Mouse (Mus musculus): ENCODE results near the gene Arhgef7.

Arhgef7 gene

DNA sequence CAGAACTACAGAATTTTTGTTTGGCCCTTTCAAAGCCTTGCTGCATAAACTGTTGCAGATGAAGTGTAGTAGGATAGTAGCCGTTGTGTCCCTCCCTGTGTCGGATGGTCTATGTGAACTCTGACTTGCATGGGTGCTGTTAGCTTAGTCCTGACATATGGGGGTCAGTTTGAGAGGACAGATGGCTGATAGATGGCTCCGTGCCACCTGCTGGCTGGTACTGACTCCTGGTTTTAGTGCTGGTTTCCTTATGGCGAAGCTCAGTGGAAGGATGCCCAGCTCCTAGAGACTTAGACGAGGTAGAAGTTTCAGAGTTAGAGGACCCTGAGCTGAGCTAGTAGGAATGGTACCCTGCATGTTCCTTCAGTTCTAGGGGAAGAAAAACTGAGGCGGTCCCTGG lies 42.5 kb downstream of the Arhgef7 start:
- DNase-seq: no peak

DNA sequence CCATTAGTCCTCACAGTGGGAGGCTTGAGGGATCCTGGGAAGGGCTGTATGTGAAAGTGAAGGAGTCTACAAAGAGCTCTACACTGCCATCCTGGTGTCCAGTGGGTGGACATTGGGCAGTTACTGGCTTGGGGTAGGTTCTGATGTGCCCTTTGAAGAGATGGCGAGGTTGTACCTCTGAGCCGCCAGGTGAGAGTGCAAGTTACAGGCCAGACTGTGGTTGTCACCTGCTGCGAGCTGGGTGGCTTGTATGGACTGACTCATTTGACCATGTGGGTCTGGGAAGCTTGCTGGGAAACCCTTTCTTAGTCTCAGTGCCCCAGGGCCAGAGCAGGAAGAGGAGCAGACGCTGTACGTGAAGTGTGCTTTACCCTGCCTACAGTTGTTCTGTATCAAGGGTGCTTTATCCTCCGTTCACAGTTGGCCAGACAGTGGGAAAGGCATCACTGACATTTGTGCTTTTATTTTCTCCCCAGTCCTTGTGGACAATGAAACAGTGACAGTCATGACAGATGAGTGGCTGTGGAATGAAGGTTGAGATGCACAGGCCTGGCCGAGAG lies 43.1 kb downstream of the Arhgef7 start:
- no peak for DNase-seq

DNA sequence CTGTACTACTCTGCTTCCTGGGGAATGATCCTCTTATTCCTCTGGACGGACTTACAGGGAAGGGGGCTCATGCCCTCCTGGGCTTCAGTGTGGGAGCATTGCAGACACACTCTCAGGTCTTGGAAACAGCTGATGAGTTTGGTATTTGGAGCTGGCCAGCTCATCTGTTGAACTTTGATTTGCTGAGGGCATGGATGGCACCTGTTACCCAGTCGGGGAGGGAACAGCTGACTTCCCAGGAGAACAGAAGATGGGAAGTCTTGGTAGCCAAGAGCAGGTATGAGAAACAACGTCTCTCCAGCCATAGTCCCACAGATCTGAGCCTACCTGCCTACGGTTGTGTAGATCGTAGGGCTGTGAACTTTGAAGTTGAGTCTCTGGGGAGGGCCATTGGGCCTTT lies 44.1 kb downstream of the Arhgef7 start:
- no peak for DNase-seq

DNA sequence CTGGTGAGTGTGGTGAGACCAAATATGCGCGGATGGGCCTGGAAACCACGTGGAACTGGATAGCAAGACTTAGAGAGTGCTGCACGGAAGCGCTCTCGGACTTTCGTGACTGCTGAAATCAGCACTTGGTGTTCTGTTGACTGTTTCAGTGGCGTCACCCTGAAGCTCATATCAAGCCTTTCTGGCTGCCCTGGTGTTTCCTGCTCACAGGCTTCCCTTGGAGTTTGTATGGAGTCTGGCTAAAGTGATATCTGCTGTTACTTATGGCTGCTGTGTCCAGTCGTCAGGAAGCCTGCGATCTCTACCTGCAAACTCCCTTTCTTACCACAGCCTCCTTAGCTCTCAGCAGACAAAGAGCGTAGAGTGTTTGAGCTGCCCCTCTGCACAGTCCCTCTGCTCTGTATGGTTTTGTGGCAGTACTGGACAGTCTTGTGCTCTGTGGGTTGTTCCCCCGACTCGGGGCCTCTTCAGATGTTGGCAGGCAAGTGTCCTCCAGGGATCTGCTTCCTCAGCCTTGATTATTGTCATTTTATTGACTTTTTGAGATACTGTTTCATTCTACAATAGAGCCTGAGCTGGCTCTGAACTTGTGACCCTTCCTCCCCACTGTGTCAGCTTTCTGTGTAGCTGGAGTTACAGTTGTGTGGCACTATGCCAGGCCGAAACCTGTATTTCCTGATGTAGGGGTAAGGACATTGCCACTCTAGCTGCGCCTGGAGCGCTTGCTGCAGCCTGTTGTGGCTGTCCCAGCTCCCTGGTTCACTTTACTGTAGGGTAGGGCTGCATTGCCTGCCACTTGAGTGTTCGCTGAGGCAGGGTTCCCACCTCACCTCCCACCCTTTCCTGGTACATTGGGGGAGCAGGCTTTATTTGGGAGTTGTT lies 46.9 kb downstream of the Arhgef7 start:
- DNase-seq: no peak

DNA sequence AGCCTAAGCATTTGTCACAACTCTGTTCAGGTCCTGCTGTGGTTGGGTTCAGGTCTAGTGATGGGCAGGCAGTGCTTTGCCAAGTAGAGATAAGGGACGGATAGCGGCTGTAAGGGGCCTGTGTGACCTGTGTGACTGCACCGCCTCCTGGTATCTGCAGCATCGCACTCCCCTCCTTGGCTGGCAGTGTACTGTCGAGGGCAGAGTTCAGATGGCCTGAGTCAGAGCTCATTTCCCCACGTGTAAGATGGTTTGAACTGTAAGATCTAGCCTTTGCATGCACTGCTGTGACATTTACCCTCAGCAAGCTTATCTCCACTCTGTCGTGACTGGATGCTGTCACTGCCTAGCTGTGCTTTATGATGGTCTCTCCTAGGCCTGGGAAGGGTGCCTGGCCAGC lies 48.4 kb downstream of the Arhgef7 start:
- no peak for DNase-seq

DNA sequence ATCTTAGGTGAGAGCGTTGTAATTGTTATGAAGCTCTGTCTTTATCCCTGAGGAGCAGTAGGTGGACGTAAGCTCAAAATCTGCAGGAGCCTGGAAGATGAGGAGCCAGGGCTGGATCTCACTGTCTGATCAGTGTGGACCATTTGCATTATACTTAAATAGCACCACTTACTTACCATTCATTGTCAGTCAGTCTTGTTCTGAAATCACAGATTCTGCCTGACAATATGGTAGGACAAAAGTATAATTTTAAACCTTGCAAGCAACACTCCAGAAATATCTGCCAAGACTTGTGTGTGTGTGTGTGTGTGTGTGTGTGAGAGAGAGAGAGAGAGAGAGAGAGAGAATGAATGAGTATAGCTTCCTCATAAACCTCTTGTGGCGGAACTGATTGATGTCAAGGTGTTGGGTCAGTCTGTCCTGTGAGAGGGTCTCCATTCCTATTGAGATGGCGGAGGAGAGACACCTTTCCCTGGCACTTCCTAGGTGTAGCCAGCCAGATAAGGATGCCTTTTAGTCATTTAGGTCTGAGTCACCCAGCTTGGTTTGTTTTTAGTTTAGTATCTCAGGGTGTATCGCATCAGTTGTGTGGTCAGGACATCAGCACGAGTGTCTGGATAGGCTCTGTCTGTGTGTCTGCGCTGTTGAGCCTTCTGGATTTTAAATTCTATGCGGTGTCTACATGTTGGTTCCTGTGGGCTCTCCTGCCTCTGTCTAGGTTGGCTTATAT lies 49.1 kb downstream of the Arhgef7 start:
- no peak for DNase-seq

DNA sequence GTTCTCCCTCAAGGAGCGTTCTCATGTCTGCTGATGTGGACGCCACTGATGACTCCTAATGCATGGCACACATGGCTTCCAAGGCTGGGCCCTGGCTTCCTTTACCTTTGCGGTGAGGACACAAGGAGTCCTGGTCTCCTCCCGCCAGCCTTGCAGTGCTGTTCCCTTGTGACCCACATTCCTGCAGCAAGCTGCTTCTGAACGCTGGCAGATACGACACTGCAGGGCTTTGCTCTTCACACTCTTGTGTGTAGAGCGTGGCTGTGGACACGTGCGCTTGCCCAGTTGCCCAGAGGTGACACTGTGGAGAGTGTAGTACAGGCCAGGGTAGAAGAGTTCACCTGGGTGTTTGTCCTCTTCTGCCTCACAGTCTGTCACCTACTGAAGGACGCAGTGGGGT lies 49.7 kb downstream of the Arhgef7 start:
- no peak for DNase-seq

DNA sequence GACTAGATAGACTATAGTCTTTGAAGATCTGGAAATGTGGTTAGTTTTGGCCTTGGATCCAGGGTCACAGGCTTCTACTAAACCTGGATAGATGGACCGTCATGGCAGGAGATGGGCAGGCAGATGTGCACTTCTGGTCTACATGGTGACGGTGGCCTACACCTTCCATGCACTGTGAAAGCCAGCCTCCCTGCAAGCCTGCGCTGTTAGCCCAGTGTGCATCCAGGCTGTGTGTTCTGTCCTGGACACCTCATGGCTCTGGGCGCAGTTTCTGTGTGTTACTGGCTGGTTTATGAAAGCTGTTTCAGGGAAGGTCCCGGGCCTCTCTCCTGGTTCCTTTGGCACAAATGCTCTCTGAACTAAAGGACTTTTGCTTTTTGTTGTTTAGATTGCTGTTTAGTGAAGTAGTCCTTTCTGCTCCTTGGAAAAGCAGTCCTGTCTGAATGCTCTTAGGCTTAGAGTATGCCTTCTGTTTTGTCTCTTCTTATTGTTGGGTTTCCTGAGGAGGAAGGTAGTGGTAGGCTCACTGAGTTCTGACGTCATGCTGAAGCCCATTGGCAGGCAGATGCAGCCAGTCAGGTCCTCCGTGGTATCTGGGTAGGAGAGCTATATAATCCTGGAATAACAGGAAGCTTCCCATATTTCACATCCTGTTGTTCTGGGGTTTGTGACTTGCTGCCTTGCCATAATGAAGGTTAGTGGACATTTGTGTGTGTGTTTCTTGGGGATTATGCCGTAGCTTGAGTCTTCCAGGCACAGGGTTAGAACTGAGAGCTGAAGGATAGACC lies 51.3 kb downstream of the Arhgef7 start:
- DNase-seq: no peak

DNA sequence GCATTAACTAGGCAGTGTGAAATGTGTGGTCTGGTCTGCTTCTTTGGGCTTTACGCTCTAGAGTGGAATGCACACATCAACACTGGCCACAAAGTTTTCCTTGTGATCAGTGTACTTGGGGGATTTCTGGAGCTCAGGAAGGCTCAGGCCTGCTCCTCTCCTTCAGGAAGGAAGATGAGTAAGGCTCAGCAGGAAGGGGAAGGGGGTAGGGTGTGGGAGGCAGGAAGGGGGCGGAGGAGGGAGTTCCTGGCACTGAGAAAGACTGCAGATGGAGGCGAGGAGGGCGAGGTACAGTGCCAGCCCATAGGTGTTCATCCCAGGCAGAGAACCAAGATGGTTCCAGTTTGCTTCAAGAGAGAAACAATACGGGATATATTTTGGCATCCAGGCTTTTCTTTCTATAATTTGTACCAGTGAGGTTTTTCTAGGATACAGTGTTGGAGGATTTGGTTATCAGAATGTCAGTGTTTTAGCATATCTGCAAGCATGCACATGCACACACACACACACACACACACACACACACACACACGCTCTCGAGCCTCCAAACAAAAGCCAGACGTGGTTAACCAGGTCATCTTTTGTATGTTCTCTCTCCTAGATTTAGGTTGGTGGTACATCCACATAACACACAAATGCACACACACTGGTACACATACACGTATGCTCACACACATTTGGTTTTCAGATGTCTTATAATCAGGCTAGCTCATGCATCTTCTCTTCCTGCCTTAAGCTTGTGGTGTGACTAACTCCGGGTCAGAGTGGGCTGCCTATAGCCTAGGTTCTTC lies 52.5 kb downstream of the Arhgef7 start:
- DNase-seq: no peak

DNA sequence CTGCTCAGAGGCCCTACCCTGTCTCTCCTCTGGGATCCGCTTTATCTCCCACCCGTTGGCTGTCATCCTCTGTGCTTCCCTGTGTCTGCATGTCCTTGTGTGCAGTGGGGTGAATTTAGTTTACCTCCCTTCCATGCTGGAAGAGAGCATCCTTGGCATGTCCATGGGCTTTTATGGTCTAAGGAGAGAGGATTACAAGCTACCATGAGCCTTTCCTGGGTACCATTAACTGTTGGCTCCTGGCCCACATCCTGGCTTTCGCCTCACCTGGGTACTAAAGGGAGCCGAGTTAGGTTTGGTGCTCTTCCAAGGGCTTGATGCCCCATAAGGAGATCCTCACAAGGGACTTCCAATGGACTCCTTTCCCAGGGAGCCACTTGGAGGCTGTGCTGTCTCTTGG lies 53.1 kb downstream of the Arhgef7 start:
- no peak for DNase-seq

DNA sequence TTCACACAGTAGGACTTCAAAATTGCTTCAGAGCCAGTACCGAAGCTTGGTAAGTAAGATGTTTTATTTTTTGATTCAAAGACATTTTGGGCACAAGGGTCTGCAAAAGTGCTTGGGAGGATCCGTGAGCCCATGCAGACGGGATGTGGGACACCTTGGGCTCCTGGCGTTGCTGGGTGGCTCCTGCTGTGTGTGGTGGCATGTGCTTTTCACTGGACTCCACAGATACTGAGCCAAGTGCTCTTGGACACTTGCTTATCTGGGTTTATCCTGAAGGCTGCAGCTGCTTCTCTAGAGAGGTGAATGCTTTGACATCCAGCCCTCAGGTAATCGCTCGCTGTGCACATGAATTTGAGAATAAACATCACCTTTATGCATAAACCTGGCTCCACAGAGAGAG lies 55.1 kb downstream of the Arhgef7 start:
- no peak for DNase-seq

DNA sequence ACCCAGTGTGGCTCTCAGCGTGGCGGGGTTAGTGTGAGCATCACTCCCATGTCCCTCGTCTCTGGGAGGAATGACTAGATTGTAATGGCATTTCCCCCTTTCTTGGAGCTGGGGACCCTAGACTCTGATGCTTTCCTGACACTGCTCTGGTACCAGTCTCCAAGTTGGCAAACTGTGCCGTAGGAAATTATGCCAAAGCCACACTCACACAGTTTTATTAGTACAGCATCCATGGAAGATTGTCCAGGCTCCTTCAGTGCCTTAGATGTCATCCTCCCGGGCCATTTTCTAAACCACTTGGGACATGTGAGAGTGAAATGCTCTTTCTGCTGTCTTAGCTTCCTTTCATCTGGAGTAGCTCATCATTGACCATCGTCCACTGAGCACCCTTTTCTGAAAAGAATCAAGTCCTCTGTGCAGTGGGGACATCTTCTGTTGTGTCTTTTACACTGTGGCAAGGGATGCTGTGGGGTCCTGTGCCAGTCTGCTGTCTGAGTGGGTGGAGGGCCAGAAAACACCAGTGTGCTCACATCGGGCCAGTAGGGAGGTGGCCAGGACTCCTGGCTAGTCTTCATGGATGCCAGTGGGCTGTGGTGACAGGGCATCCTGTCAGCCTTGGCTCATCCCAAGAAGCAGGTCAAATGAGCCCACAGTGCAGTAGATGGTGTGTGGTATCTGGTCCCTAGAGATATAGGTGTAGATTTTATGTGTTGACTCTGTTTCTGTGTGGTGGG lies 56.5 kb downstream of the Arhgef7 start:
- DNase-seq: no peak

DNA sequence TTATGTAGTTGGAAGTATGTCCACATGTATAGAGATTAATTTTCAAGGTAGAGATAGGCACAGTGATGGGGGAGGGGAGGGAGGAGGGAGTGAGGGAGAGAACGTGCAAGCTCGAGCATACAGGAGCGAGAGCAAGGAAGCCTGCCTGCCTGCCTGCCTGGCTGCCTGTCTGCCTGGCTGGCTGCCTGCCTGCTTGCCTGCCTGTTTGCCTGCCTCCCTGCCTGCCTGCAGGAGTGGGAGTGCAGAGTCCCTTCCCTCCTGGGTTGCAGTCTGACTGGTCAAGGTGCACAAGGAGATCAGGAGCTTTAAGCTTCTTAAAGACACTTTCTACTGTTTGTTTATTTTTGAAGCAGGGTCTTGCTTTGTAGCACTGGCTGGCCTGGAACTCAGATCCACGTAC lies 57.6 kb downstream of the Arhgef7 start:
- no peak for DNase-seq

DNA sequence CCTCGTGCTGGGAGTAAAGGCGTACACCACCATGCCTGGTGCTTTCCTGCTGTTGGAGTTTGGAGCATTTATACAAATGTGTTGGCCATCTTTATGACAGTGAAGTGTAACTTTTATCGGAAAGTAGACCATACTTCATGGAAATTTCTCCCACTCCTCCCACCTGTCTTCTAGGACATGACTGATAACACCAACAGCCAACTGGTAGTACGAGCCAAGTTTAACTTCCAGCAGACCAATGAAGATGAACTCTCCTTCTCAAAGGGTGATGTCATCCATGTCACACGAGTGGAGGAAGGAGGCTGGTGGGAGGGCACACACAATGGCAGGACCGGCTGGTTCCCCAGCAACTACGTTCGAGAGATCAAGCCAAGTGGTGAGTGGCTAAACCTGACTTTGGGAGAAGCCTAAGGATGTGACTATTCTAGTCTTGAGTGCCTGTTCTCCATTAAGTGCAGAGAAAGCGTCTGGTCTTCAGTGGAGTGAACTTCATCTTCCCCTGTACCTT lies 58.1 kb downstream of the Arhgef7 start:
- DNase-seq: no peak

DNA sequence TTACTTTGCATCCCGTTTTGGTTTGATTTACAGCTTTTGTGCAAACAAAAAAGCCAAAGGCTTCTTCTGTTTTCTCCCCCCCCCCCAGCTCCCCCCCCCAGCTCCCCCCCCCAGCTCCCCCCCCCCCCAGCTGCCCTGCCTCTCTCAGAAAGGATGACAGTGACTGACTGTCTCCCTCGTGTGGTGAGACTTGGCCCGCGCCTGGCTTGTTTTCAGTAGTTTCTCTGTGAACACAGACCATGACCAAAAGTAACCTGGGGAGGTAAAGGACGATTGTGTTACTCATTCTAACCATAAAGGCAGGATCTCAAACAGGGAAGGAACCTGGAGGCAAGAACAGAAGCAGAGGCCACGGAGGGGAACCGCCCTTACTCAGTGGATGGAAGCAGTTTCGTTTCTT lies 60.7 kb downstream of the Arhgef7 start:
- peak; percentile 57 for DNase-seq

DNA sequence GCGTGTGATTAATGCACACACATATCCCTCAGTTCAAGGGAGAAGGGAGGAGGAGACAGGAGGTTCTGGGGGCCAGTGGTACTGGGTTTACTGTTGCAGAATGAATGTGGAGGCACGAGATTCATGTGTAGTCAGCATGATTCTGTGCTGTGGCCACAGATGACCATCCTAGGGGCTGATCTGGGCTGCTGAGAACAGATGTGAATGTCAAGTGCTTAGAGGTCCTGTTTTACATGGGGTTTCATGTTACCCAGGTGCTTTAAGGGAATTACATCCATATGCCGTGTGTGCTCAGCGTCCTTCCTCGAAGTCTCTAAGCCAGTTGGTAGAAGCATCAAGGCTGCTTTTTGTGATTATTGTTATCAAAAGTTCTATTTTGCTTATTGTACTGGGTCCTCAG lies 61.6 kb downstream of the Arhgef7 start:
- no peak for DNase-seq

DNA sequence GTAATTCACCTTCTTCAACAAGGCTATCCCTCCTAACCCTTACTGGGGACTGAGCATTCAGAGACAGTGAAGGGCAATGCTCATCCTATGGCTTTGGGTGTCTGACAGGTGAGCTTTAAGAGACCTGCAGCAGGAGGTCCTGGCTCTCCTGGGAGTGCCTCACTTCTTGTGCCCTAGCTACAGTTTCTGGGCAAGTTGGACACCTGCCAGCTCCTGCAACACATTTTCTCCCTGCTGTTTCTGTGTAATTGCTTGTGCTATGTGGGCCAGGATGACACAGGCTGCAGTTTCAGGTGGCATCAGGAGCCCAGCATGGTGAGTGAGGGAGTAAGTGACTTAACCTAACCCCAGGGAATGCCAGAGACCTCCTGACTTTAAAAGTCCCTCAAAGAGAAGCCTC lies 67.4 kb downstream of the Arhgef7 start:
- DNase-seq: peak; percentile 54

DNA sequence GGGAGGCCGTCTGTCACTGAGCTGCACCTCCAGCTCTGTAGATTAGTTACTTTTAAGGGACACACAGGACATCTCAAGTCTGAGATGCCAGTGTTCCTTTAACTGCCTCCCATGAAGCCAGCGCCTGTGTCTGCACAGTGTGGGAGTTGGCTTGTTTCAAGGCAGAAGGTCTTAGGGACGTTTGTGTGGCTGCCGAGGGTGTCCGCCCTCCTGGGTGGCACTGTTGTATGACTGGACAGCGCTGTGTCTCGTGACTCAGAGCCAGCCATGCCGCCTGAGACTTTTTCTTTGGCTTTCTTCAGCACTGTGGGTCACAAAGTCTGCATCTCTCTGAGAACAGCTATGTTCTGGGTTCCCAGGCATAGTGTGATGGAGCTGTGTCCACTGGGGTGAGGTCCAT lies 69.6 kb downstream of the Arhgef7 start:
- DNase-seq: no peak

DNA sequence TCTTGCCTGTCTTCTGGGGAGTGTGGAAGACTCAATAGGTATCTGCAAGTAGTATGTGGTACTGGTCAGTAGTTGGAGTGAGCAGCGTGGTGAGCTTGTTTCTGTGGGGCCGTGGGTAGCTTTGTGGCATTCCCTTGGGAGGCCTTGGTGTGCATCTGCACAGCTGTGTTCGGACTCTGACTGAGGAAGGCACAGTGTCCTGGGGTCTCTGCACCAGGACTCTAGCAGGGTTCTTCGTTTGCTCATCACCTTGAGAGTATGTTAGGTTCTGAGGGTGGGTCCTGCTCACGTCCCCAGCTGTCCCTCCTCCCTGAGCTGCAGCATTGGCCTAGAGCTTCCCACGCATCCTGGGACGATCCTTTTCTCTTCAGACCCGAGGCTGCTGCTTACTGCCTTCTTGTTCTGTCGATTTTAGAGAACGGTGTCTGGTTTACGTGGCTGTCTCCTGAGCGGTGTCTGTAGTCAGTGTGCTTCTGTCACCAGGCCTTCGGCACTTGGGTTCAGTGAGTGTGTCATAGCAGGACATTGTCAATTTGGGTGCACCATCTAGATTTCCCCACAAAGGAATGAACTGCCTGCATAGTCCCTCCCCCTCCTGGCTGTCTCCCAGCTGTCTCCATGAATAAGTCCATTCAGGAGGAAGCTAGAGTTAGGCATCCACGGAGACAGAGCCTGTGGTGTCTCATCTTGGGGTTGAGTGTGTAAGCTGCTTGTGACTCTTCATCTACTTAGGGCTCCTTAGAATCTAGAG lies 70.4 kb downstream of the Arhgef7 start:
- peak; percentile 58 for DNase-seq

DNA sequence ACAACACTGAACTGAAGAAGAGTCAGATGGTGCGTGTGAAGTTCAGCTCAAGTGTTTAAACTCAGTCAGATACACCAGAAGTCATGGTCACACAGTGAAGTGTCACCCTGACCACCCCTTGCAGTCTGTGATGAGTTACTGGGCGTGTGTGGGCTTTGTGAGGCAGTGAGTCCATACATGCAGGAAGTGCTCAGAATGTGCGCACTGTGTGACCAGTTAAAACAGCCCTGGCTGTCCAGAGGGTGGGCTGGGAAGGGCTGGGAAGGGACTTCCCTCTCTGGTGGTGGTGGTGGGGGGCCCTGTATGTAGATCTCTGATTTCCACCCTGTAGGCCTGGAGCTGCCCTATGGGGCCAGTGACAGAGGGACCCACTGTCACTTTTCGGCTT lies 71.0 kb downstream of the Arhgef7 start:
- DNase-seq: no peak

DNA sequence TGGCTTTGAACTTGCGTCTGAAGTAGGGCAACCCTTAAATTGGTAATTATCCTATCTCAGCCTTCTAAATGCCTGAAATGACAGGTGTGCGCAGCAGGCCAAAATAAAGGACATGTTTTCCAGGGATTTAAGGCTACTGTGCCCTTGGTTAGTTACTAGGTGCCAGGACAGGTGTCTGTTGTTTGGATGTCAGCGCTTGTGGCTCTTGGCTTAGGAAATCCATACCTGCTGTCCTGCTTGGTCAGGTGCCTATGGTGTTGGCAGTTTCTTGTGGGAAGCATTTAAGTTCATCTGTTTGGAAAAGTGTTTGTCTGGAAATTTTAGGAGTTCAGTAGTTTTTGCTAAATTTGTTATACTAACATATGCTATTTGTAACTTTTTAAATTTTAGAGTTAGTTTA lies 71.6 kb downstream of the Arhgef7 start:
- DNase-seq: no peak

Data from right cerebral cortex, postnatal 14 days (tissue).